Mouse (Mus musculus) frontal cortex, postnatal 14 days (tissue): ENCODE data around the gene Gm4881.
A peak's percentile ranks its signal among the peaks of the same experiment; 100 is the strongest.

ENCODE experiments used
- DNase-seq, 2 experiments: peaks; one replicate each; pipeline ENCODE4 v3.0.0; 2022; ENCODE audit warnings: low spot score in 2 of 2

Gene Gm4881

DNA sequence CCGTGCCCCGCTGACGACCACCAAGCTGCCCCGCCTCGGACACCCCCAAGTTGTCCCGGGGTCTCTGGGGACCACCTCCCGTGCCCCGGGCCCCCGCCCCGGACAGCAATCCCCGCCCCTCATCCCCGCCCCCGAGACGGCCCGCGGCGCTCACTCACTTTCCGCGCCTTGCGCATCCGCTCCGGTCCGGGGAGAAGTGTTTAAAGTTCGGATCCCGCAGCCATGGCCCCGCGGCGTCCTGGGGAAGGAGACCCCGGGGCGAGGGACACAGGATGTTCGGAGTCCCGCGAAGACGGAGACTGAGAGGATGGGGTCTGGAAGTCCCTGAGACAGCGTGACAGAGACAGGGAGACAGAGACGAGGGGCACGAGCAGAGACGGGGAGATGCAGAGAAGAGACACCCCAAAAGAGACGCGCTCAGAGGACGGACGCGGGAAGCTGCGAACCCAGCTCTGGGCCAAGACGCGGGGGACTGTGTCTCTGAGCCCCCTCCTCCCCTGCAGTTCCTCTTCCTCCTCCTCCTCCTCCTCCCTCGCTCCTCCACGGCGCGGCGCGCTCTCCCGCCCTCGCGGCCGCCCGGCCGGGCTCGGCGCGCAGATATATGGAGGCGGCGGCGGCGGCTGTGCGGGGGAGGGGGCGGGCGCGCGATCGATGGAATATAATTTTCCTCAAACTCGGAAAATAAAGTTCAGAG is at the start of gene Gm4881:
Gm4881 (minus strand) TSS at position 238 of the 694 bp plus-strand sequence.
- DNase-seq: no peak

DNA sequence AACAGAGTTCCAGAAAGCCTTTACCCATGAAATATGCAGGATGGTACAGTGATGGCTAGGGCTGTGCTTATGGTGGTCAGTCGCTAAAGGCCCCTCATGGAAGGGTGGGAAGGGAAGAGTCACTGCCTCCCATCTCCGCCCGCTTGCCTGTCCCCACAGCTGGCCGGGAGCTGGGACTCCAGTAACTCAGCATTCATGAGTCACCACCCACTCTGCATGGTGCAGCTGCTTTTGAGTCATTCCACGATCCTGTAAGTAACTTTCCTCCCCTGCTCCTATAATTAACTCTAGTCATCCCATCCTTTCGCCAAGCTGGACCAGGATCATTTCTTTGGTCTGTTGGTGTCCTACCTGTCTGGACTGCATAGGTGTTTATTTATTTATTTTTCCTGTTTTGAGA is 48.8 kb upstream of the Gm4881 start:
- DNase-seq: no peak

DNA sequence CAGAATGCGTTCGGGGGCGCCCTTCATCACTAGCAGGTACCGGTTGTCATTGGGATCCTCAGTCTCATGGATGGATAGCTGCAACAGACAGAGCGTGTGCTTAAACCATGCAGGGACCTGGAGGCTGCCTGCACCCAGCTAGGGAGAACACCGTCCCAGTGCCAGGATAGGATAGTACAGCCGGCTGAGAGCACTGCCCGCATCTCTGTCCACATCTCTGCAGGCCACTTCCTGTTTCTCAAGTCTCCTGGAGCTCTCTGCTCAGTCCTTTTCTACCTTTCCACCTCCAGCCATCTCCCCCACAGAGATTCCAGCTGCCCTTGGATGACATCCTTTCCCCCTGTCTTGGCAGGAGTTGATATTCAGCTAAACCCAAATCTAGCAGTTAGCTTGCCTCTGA is 46.2 kb upstream of the Gm4881 start:
- DNase-seq: no peak

DNA sequence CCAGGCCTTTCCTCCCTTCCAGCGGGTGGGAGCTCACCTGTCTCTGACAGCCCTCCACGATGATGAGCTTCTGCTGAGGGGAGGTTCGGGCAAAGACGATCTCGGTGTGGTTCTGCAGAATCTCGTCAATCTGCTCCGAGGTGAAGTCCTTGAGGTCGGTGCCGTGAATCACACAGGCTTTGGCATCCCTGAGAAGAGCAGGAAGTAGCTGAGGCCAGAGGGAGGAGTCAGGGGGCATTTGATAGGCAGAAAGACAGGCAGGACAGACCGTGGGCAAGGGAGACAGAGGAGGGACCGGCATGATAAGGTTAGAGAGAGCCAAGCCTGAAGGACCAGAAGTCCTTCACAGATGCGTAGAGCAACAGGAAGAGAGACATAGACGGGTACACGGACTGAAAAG is 43.6 kb upstream of the Gm4881 start:
- DNase-seq: no peak

DNA sequence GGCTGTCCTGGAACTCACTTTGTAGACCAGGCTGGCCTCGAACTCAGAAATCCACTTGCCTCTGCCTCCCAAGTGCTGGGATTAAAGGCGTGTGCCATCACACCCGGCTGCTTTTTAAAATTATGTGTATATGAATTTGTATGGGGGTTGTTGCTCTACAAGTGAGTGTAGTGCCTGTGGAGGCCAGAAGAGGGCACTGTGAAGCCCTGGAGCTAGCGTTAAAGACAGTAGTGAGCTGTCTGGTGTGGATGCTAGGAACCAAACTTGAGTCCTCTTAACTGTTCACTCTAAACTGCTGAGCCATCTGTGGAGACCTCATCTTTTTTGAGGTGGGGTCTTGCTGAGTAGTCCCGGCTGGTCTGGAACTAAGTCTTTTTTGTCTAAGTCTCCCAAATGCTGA is 41.5 kb upstream of the Gm4881 start:
- DNase-seq: no peak

DNA sequence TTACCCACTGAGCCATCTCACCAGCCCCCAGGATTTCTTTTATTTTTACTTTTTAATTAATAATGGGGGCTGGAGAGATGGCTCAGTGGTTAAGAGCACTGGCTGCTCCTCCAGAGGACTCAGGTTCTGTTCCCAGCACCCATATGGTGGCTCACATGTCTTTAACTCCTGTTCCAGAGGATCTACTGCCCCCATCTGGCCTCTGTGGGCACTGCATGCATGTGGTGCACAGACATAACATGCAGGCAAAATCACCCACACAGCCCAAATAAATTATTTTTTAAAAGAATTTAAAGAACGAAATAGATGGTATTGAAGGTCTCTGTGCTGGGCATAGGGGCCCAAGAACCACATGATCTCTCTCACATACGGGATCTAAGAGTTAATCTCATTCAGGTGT is 40.0 kb upstream of the Gm4881 start:
- DNase-seq: no peak

DNA sequence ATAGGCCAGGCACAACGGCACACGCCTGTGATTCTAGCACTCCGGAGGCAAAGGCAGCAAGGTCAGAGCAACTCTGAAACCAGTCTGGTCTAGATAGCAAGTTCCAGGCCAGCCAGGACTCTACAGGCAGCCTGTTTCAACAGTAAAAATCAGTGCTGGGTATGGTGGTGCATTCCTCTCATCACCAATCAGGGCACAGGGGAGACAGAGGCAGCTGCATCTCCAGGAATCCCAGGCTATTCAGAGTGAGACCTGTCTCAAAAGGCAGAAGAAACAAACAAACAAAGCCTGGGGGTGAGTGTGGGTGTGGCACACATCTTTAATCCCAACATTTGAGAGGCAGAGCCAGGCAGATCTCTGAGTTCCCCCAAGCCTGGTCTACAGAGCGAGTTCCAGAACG is 39.1 kb upstream of the Gm4881 start:
- DNase-seq: no peak

DNA sequence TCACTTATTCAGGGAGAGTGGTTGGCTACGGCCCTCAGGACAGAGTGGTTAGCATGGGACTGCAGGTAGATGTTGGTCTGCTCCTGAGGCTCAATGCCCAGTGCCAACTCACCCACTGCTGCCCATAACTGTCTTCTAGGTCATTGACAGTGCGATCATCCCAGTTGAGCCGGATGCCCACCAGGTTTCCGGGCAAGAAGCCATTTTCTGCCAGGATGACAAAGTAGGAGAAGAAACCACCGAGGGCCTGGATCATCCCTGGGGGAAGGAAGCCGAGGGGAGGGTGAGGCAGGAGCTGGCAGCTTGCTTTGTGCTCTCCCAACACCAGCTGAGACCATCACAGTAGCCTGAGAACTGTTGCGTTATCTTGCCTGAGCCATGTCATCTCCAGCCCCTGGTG is 36.1 kb upstream of the Gm4881 start:
- DNase-seq: no peak

DNA sequence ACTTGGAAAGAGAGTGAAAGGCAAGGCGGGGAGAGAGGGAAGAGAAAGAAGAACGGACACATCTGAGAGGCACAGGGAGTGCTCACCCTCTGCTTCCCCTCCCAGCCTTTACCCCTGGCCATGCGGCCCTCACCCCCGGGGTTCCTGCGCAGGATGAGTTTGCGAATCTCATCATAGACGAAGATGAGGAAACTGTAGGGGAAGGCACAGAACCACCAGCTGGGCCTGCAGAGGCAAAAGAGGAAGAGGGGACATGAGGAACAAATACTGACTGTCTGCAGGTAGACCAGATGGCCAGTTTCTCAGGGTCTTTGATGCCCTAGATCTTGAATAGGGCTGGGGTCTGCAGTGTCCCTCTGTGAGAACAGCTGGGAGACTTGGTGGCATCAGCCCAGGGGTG is 34.5 kb upstream of the Gm4881 start:
- DNase-seq: no peak

DNA sequence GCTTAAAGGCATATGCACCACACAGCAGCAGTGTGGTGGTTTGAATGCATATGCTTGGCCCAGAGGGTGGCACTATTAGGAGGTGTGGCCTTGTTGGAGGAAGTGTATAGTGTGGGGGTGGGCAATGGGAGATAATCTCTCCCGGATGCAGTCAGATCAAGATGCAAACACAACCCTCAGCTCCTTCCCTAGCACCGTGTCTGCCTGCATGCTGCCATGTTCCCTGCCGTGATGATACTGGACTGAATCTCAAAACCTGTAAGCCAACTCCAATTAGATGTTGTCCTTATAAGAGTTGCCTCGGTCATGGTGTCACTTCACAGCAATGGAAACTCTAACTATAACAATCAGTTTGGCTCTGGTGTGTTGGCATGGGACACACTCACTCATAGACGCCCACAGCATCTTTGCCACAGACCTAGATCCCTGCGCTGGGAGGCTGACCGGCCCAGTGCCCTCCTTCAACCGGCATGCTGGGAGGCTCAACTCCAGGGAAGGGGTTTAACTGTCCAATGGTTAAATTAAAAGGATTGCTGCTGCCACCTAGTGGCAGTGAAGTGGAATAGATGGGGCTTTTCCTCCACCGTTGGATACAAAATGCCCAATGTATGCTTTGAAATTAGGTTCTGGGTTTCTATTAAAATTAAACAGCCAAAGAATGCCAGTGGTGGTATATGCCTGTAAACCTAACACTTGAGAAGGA is 30.8 kb upstream of the Gm4881 start:
- no peak for DNase-seq

DNA sequence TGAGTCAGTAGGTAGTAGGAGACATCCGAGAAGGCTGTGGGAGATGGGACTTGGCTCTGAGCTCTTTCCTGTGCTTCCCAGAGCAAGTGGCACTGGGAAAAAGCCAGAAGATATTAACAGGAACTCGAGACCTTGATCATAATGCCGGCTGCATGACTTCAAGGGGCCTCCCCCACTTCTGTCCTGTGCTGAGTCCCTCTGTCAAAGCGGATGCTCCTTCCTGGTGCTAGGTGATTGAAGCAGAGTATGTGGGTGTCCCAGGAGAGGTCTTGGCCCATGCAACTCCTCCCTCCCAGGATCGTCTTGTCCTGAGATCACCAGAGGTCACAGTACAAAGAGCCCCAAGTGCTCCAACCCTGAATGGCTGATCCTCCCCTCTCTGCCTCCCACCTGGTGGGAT is 29.6 kb upstream of the Gm4881 start:
- no peak for DNase-seq

DNA sequence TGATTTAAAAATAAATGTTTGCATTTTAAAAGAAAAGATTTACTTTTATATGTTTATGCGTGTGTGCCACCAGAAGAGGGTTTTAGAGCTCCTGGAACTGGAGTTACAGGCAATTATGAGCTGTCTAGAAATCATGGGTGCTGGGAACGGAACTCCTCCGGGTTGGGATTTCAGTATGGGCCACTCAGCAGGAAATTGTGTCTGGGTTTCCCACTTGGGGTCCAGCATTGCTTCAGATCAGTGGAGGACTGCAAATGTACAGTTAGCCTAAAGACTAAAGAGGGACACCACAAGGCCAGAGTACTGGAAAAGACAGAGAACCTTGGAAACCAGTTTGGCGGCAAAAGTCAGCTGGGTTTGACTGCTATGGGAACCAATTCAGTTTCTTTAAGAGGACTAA is 28.9 kb upstream of the Gm4881 start:
- no peak for DNase-seq

DNA sequence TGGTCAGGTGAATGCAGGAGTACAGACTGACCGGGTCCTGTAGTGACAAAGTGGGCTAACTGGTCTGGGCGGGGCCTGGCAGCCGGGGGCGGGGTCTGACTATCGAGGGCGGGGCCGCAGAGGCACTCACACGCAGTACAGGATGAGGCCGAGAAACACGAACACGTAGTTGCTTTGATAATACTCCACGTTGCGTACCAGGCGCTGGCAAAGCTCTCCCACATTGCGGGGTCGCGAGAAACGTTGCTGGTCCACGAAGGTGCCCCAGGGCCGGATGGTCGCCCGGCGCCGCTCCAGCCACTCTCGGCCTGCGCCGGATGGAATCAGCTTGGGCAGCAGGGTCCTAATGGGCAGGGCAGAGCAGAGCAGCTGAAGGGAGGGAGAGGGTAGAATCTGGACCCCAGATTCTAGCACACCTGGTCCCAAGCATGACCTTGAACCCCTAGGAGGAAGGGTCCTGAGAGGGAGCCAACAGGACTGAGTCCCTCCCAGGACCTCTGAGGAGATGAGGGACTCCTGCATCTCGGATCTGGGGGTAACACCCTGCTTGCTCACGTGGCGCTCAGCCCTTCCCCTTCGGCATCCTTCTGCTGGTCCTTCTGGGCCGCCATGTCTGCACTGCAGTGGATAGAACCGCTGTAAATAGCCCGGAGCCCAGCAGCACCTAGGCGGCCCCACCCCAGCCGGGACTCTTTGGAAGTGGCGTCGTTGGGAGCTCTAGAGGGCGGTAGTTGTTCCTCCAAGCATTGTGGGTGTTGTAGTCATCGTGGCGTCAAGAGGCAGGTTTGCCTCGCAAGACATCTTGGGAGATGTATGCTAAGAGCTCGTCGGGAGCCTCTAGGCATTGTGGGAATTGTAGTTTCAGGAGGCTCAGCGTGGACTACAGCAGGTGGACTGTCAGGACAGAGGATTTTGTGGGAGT is 27.9 kb upstream of the Gm4881 start, which contains the start of gene Rabac1:
Rabac1 (minus strand) TSS at position 783 of the 922 bp plus-strand sequence.
- DNase-seq: peak; percentile 88 to 92

DNA sequence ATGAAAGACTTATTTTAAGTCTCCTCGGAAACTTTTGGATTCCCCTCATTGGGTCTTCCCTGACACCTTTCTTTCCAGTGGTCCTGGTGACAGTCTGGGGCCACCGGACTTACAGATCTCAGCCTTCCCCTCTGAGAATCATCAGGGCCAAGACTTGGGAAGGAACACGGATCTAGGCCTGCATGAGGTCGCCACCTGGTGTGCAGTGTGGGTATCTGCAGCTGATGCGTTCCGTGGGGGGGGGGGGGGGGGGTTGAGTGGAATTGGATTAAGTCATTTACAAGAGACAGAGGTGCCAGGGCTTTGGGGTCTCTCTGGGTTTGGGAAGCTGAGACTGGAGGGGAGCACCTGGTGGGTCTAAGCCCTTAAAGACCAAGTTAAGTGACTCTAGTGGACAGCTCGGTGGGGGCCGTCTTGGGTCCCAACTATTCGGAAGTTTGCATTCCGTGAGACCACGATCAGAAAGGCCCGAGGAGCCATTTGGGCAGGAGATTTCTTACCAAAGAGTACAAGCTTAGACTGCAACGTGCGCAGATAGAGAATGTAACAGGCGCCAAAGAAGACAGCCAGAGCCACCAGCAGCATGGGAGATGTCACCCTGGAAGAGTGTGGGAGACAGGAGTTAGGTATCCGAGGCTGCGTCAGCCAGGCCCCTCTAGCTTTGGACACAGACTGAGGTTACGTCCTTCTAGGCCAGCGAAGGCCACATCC is 27.1 kb upstream of the Gm4881 start:
- DNase-seq: no peak

DNA sequence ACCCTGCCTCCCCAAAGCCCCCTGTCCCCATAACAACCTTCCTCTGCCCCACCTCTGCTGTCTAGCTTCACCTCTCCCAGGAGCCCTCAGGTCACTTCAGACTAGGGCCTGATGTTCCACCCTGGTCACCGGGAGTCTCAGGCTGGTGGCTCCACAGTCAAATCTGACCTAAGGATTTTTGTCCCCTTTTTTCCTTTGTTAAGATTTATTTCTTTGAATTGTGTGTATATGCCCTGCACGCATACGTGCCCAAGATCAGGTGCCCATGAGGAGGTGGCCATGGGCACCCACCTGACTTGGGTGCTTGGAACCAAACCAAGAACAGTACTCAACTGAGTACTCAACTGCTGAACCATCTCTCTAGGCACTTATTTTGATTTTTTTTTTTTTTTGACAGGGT is 26.0 kb upstream of the Gm4881 start:
- no peak for DNase-seq

DNA sequence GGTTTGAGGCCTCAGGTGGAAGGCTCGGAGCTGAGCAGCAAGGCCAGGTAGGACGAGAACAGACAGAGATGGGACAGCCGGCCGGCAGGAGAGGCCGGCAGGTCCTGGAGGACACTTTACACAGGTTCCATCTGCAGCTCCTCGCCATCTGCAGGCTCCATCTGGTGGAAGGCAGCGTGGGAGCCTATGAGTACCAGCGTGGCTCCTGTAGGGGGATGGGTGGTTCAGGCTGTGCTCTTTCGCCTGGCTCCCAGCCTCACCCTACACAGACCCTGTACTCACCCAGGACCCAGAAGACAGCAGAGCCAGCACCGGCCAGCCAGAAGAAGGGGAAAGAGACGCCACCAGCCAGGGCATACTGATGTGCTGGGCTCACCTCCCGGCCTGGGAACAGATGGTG is 25.5 kb upstream of the Gm4881 start:
- no peak for DNase-seq

DNA sequence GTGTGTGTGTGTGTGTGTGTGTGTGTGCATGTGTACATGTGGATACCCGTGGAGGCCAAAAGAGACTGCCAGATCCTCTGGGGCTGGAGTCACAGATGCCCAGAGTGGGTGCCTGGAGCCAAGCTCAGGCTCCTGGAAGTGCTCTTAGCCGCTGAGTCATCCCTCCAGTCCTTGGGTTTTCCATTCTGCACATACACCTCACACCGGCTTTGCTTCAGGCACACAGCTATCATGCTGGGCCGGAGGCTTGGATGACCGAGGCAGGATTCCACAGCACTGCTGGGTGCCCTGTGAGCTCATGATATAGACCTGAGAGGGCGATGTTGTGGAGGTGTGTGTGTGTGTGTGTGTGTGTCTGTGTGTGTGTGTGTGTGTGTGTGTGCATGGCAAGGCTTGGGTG is 24.2 kb upstream of the Gm4881 start:
- DNase-seq: no peak

DNA sequence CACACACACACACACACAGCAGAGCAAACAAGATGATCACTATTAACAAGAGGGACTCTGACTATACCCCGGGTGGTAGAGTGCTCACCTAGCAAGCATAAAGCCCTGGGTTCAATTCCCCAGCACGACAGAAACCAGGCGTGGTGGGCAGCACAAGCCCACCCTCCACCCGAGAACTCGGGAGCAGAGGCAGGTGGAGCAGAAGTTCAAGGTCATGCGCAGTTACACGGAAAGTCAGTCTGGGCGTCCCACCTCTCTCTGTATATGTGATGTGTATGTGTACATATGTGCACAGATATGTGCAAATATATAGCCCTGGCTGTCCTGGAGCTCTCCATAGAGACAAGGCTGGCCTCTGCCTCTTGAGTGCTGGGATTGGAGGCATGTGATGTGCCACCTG is 23.7 kb upstream of the Gm4881 start:
- DNase-seq: no peak

DNA sequence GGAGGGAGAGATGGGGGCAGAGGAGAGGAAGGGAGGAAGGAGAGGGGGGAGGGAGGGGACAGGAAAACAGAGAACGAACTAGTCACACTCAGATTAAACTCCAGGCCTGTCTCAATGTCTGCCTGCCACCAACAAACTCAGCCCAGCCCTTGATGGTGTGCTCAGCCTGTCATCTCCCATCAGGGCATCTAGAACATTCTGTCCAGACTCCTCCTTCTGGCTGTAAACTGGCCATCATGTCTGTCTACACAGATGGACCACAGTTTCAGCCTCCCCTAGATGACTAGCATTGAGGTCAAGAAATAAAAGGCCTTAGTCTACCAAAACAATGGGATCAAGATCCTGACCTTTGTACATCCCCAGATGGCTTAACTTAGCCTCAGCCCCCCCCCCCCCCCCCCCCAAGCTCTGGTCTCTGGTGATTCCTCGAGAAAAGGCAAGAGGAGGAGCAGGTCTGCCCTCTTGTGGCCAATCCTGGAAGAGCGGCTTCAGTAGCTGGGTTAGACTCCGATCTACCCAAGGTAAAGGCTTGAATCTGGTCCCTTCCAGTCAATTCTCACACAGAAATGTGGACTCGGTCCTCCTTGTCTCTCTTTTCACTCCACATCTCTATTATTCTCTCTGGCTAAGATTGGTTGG is 20.7 kb upstream of the Gm4881 start:
- peak in 1 of 2 experiments; percentile 84 for DNase-seq

DNA sequence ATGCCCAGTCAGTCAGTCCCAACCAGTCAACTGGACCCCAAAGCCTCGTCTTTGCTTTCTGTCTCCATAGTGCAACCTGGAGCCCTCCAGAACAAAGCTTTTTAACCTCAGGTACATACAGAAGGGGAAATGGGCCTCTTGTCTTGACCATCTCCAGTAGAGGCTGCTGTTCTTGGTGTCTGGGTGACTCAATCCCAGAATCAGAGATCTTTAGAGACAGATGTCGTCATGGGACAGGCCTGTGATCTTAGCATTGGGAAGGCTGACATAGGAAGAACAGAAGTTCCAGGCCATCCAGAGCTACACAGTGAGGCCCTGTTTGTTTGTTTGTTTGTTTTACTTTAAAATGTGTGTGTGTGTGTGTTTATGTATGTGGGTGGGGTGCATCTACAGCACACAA is 20.0 kb upstream of the Gm4881 start:
- DNase-seq: no peak

DNA sequence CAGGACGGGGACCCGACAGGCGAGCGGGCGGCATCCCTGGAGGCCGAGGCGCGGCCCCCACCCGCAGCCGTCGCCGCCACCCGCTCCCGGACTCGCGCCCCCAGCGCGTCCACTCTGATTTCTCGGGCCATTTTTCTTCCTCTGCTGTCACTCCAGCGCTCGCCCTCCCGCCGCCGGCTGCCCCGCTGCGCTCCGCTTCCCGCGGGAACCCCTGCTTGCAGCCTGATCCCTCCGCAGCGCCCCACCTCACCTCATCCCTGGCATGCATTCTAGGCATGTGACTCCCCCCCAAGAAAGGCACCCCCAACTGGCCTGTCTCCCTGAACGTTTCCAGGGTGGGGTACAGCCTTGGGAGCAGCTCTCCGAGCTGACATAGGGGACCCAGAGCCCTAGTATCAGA is 10.9 kb upstream of the Gm4881 start:
- DNase-seq: no peak
